Mouse (Mus musculus) lung, postnatal 0 days (tissue): ENCODE measurements at regions not wholly inside any gene's neighbourhood (a gene's known extent, or its start where the extent isn't known, plus 50 kb on each side); places are given as distances from the start of the nearest gene placed in this dataset.

ENCODE experiments used
- CTCF ChIP-seq: IDR thresholded peaks from 2 replicates; pipeline ENCODE4 v1.5.1; 2016; ENCODE audit warnings: antibody characterized with exemption, mild to moderate bottlenecking
- EP300 ChIP-seq: IDR thresholded peaks from 2 replicates; pipeline ENCODE4 v1.6.1; 2016; ENCODE audit warnings: antibody characterized with exemption, mild to moderate bottlenecking, control low read depth

- TF ChIP-seq CTCF (no peak), EP300 (no peak)
Measured at GRCm38 (mm10) chr6:31082613-31083470, 124.0 kb upstream of the Klf14 start.
